Mouse (Mus musculus) embryonic facial prominence, embryonic 14.5 days (tissue): ENCODE results near the gene Vcl. TPM values are rescaled to one million over a fixed set of nuclear protein-coding genes. Genes with fewer than 3 reads are reported as not detected.
A peak's percentile ranks its signal among the peaks of the same experiment; 100 is the strongest.

ENCODE experiments used
- ATAC-seq: fragments of 200-750 bp; cut with Nextera tagmentation; 2 replicates; pipeline ENCODE4 v1.8.0; 2017; ENCODE audit warnings: low read depth, moderate number of reproducible peaks, moderate TSS enrichment
- DNase-seq: peaks from one replicate; pipeline ENCODE4 v3.0.0-alpha.2; 2015; ENCODE audit warnings: low spot score
- H3K27ac ChIP-seq: fragments of 300-500 bp; sonication (generic); replicated peaks from 2 replicates; pipeline ENCODE4 v1.5.1; 2014; ENCODE audit warnings: low read depth, mild to moderate bottlenecking, low read length, moderate library complexity
- H3K27me3 ChIP-seq: fragments of 300-500 bp; sonication (generic); replicated peaks from 2 replicates; pipeline ENCODE4 v1.6.1; 2014; ENCODE audit warnings: low read length; ENCODE audit not compliant: control insufficient read depth, insufficient read depth
- H3K36me3 ChIP-seq: fragments of 300-500 bp; sonication (generic); 2 replicates; pipeline ENCODE4 v1.6.1; 2014; ENCODE audit warnings: low read length, mixed read lengths; ENCODE audit not compliant: control insufficient read depth, insufficient read depth
- H3K4me1 ChIP-seq: fragments of 300-500 bp; sonication (generic); 2 replicates; pipeline ENCODE4 v1.6.1; 2014; ENCODE audit warnings: antibody characterized with exemption, low read length; ENCODE audit not compliant: control insufficient read depth, insufficient read depth
- H3K4me2 ChIP-seq: fragments of 300-500 bp; sonication (generic); 2 replicates; pipeline ENCODE4 v1.6.1; 2014; ENCODE audit warnings: low read depth, mild to moderate bottlenecking, low read length, moderate library complexity, mixed read lengths
- H3K4me3 ChIP-seq: fragments of 300-500 bp; sonication (generic); 2 replicates; pipeline ENCODE4 v1.5.1; 2014; ENCODE audit warnings: low read depth, mild to moderate bottlenecking, low read length
- H3K9ac ChIP-seq: fragments of 300-500 bp; sonication (generic); 2 replicates; pipeline ENCODE4 v1.6.1; 2014; ENCODE audit warnings: low read depth, mild to moderate bottlenecking, low read length, moderate library complexity, mixed read lengths
- H3K9me3 ChIP-seq: fragments of 300-500 bp; sonication (generic); 2 replicates; pipeline ENCODE4 v1.6.1; 2016; ENCODE audit warnings: low read length; ENCODE audit not compliant: control insufficient read depth
- WGBS: fragments of 180-500 bp; shearing (Covaris S2); extraction: QIAGEN DNeasy Blood & Tissue Kit; methylation state at CpG from one replicate; pipeline ENCODE4 v1.1.7; 2014; 5-methylcytosine and 5-hydroxymethylcytosine counted together
- polyA plus RNA-seq: library from polyadenylated mRNA; unstranded; fragments of >200 nt; fragmentation: Nextera tagmentation; extraction: Ambion mirVana; gene quantifications from 2 replicates; pipeline ENCODE4 v1.2.1, GENCODE M21; 2014

The Vcl gene
- polyA plus RNA-seq, 1 experiment from 2014 or later: 76.2 TPM

DNA sequence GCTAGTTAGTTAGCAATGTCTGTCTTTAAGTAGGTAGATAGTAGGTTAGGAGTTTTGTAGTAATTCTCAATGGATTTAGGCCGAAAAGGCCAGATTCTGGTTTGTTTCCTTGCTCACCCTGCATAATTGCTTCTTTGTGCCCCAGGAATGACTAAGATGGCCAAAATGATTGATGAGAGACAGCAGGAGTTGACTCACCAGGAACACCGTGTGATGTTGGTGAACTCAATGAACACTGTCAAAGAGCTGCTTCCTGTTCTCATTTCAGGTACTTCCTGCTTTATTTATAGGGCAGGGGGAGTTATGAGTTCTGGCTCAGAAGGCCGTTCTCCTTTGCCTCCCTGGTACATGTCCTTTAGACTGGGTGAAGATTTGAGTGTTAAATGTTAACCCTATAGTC lies 56.3 kb downstream of the Vcl start:
- Histone ChIP-seq H3K36me3 (peaks cover 24% of the 10 kb centered on the region; the same call in 1 of the 2 replicates), H3K4me3 (no peak overlapping the region), H3K27me3 (no peaks in the 10 kb centered on the region), H3K4me1 (no peaks in the 10 kb centered on the region), H3K27ac (no peak overlapping the region), H3K9ac (no peak overlapping the region), H3K9me3 (no peaks in the 10 kb centered on the region), H3K4me2 (no peak overlapping the region)
- ATAC-seq: no peak
- DNase-seq: no peak
- 52% methylated on average over 3 of the region's 3 CpGs for WGBS

- H3K27ac ChIP-seq: no peak overlapping the region
- H3K9ac ChIP-seq: no peak overlapping the region
- no peak overlapping the region for H3K4me2 ChIP-seq
- no peaks in the 10 kb centered on the region for H3K4me1 ChIP-seq
- no peak overlapping the region for H3K4me3 ChIP-seq
- no peaks in the 10 kb centered on the region for H3K27me3 ChIP-seq
- H3K36me3 ChIP-seq: peaks cover 11% of the 10 kb centered on the region
- H3K9me3 ChIP-seq: no peaks in the 10 kb centered on the region
- 89% methylated on average over 1 of the region's 1 CpGs for WGBS
- no peak for DNase-seq
- ATAC-seq: no peak
These were observed 62.3 kb downstream of the Vcl start for GRCm38 (mm10) chr14:20991492-20991891.

DNA sequence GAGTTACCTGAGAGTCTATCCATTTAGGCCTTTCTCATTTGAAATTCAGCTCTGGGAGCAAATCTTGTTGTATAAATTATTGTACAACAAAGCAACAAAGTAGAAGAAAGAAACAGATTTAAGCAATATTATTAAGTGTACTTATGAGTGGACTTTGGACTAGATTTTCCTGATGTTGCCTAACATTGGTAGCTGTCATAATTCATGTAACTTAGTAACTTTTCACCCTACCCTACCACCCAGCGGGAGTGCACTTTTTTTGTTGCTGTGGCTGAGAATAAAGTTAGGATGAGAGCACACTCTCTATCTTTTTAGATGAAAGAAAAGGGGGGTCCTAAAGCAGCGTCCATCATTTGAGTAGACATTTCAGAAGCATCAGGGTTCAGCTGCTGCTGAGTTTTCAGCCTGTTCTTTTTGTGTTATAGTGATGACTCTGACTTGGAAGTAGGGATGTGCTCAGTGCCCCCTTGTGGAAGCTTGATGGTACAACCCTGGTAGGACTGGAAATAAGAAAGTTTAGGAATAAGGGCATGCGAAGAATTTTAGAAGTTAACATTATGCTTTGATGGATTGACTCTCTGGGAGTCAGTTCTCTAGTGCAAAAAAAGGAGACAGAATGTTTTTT lies 64.0 kb downstream of the Vcl start:
- DNase-seq (peak; percentile 72), ATAC-seq (no peak)
- Histone ChIP-seq H3K36me3 (peaks cover 11% of the 10 kb centered on the region), H3K4me3 (no peak overlapping the region), H3K27me3 (no peaks in the 10 kb centered on the region), H3K4me1 (no peaks in the 10 kb centered on the region), H3K27ac (no peak overlapping the region), H3K9me3 (no peaks in the 10 kb centered on the region), H3K4me2 (no peak overlapping the region), H3K9ac (no peak overlapping the region)
- 53% methylated on average over 3 of the region's 3 CpGs for WGBS

- WGBS: 69% methylated on average over 3 of the region's 3 CpGs
- Histone ChIP-seq H3K4me1 (no peaks in the 10 kb centered on the region), H3K27ac (no peak overlapping the region), H3K4me2 (no peak overlapping the region), H3K9me3 (no peaks in the 10 kb centered on the region), H3K27me3 (no peaks in the 10 kb centered on the region), H3K4me3 (no peak overlapping the region), H3K36me3 (peaks cover 11% of the 10 kb centered on the region), H3K9ac (no peak overlapping the region)
- ATAC-seq (no peak), DNase-seq (no peak)
These were observed 65.3 kb downstream of the Vcl start for GRCm38 (mm10) chr14:20994475-20994874.

- H3K9me3 ChIP-seq: no peaks in the 10 kb centered on the region
- H3K36me3 ChIP-seq: peaks cover 11% of the 10 kb centered on the region
- WGBS: 92% methylated on average over 2 of the region's 2 CpGs
- H3K4me2 ChIP-seq: no peak overlapping the region
- ATAC-seq (no peak), DNase-seq (no peak)
- H3K9ac ChIP-seq: no peak overlapping the region
- no peaks in the 10 kb centered on the region for H3K4me1 ChIP-seq
- H3K4me3 ChIP-seq: no peak overlapping the region
- H3K27ac ChIP-seq: no peak overlapping the region
- no peaks in the 10 kb centered on the region for H3K27me3 ChIP-seq
These were observed 66.3 kb downstream of the Vcl start for GRCm38 (mm10) chr14:20995497-20995896.

GRCm38 (mm10) chr14:20996361-20996760 lies 67.2 kb downstream of the Vcl start:
- WGBS: 65% methylated on average over 5 of the region's 5 CpGs
- Histone ChIP-seq H3K4me2 (no peak overlapping the region), H3K27me3 (no peaks in the 10 kb centered on the region), H3K9ac (no peak overlapping the region), H3K9me3 (no peaks in the 10 kb centered on the region), H3K36me3 (peaks cover 16% of the 10 kb centered on the region), H3K4me3 (no peak overlapping the region), H3K27ac (no peak overlapping the region), H3K4me1 (no peaks in the 10 kb centered on the region)
- ATAC-seq: no peak
- no peak for DNase-seq

DNA sequence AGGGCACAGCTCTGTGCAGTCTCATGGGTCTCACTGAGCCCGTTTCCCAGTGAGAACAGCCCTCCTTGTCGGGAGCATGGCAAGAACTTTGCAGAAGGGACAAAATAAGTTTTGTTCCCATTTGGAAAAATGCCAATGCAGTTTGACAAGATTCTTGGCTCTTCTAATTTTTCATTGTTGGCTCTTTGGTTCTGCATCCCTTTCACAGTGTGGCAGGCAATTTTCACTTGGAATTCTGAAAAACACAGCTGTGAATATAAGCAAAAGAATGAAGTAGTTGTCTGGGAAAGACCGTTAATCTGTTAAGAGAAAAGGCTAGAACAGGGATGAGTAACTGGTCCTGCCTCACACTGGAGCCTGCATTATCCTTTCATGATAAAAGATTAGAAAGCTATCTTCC lies 68.3 kb downstream of the Vcl start:
- Histone ChIP-seq H3K4me2 (no peak overlapping the region), H3K9me3 (no peaks in the 10 kb centered on the region), H3K9ac (no peak overlapping the region), H3K27me3 (no peaks in the 10 kb centered on the region), H3K4me3 (no peak overlapping the region), H3K36me3 (peaks cover 18% of the 10 kb centered on the region; the same call in 1 of the 2 replicates), H3K4me1 (no peaks in the 10 kb centered on the region), H3K27ac (no peak overlapping the region)
- no peak for ATAC-seq
- DNase-seq: peak; percentile 11
- 73% methylated on average over 3 of the region's 3 CpGs for WGBS

- no peaks in the 10 kb centered on the region for H3K4me1 ChIP-seq
- no peak for DNase-seq
- no peak overlapping the region for H3K4me2 ChIP-seq
- no peaks in the 10 kb centered on the region for H3K9me3 ChIP-seq
- H3K36me3 ChIP-seq: peaks cover 36% of the 10 kb centered on the region
- no peak overlapping the region for H3K4me3 ChIP-seq
- 77% methylated on average over 4 of the region's 4 CpGs for WGBS
- no peak overlapping the region for H3K27ac ChIP-seq
- ATAC-seq: no peak
- H3K9ac ChIP-seq: no peak overlapping the region
- no peaks in the 10 kb centered on the region for H3K27me3 ChIP-seq
These were observed 70.4 kb downstream of the Vcl start for GRCm38 (mm10) chr14:20999617-21000016.

GRCm38 (mm10) chr14:21013800-21014334 lies 84.7 kb downstream of the Vcl start:
- DNase-seq (no peak), ATAC-seq (no peak)
- 74% methylated on average over 5 of the region's 5 CpGs for WGBS
- Histone ChIP-seq H3K4me3 (no peak overlapping the region), H3K36me3 (peaks cover 40% of the 10 kb centered on the region), H3K9me3 (no peaks in the 10 kb centered on the region), H3K27ac (no peak overlapping the region), H3K27me3 (no peaks in the 10 kb centered on the region), H3K9ac (no peak overlapping the region), H3K4me2 (no peak overlapping the region), H3K4me1 (no peaks in the 10 kb centered on the region)
